In genomic region chr1:86968261-86968964, GRCm38 (mm10) we compare ENCODE assay signal across 9 mouse cellular contexts.
DNase-seq lines count a peak whose midpoint lies in the region; ATAC-seq and TF ChIP-seq lines count a peak whose summit lies in the region.
"Had no signal": no experiment of that assay in that cellular context is flagged by ENCODE, and none has a peak within 500 bp of the region (broad histone marks: within the 10 kb centered on the region; RNA-seq: fewer than 3 reads in every experiment).

No protein-coding gene starts in this region.

- H3K27ac ChIP-seq in limb, embryonic 14.5 days (replicated peaks; ENCODE audit: low read depth, low read length): no peak overlapping the region
- no peak overlapping the region for H3K27ac ChIP-seq in limb, embryonic 10.5 days
- no peak overlapping the region for H3K27ac ChIP-seq in midbrain, embryonic 15.5 days
- H3K27ac ChIP-seq: lung, embryonic 15.5 days had no signal

- TF ChIP-seq POLR2A in limb, embryonic 14.5 days (IDR thresholded peaks at IDR 0.05; ENCODE audit: borderline replicate concordance, extremely low read depth, insufficient read depth, insufficient read length): no peak

- intact Hi-C loops in heart, postnatal 10 days (cut with DNase I): loop anchor here (1.0 to 2.0 kb wide), 2 partner anchors 72 to 299 kb away; no protein-coding TSS in a partner anchor

- peaks cover 5% of the 10 kb centered on the region; the same call in 1 of the 2 replicates for H3K4me1 ChIP-seq in limb, embryonic 14.5 days (ENCODE audit: control insufficient read depth, insufficient read depth, low read length)
- H3K4me1 ChIP-seq in limb, embryonic 10.5 days: no peaks in the 10 kb centered on the region
- H3K4me1 ChIP-seq in midbrain, embryonic 15.5 days: 0 out of 2 replicates have a peak, but pooled peaks cover 2% of the 10 kb centered on the region
- H3K4me1 ChIP-seq: lung, embryonic 15.5 days had no signal

- 42% methylated on average over 6 of the region's 6 CpGs for WGBS in limb, embryonic 14.5 days
- WGBS in limb, embryonic 10.5 days: 61% methylated on average over 6 of the region's 6 CpGs
- WGBS in midbrain, embryonic 15.5 days: 59% methylated on average over 6 of the region's 6 CpGs

- no peak for ATAC-seq in limb, embryonic 14.5 days (ENCODE audit: low FRiP score, low read depth)
- ATAC-seq in activated CD4-positive, CD25-positive, alpha-beta regulatory T cell, adult 4 months: no peak
- ATAC-seq in midbrain, embryonic 15.5 days (replicated peaks): no peak

- H3K4me2 ChIP-seq in limb, embryonic 14.5 days (replicated peaks; ENCODE audit: low read depth, low read length, severe bottlenecking): no peak overlapping the region
- H3K4me2 ChIP-seq in midbrain, embryonic 15.5 days: no peak overlapping the region
- H3K4me2 ChIP-seq: lung, embryonic 15.5 days had no signal

- no peaks in the 10 kb centered on the region for H3K36me3 ChIP-seq in limb, embryonic 14.5 days (ENCODE audit: control insufficient read depth, insufficient read depth, low read length)
- H3K36me3 ChIP-seq in limb, embryonic 10.5 days: no peaks in the 10 kb centered on the region
- H3K36me3 ChIP-seq in midbrain, embryonic 15.5 days (replicated peaks): no peaks in the 10 kb centered on the region
- H3K36me3 ChIP-seq: lung, embryonic 15.5 days had no signal

- H3K9me3 ChIP-seq in limb, embryonic 14.5 days (ENCODE audit: control insufficient read depth, low read length): no peaks in the 10 kb centered on the region
- H3K9me3 ChIP-seq in limb, embryonic 10.5 days (replicated peaks): no peaks in the 10 kb centered on the region
- no peaks in the 10 kb centered on the region for H3K9me3 ChIP-seq in midbrain, embryonic 15.5 days
- H3K9me3 ChIP-seq: lung, embryonic 15.5 days had no signal

- no peak overlapping the region for H3K9ac ChIP-seq in limb, embryonic 14.5 days (ENCODE audit: low read depth, low read length, severe bottlenecking)
- H3K9ac ChIP-seq in midbrain, embryonic 15.5 days: no peak overlapping the region
- H3K9ac ChIP-seq: lung, embryonic 15.5 days had no signal

- no peaks in the 10 kb centered on the region for H3K27me3 ChIP-seq in limb, embryonic 14.5 days (ENCODE audit: control insufficient read depth, insufficient read depth, low read length)
- no peaks in the 10 kb centered on the region for H3K27me3 ChIP-seq in limb, embryonic 10.5 days (ENCODE audit: low read depth, poor library complexity, severe bottlenecking)
- H3K27me3 ChIP-seq in midbrain, embryonic 15.5 days (replicated peaks): no peaks in the 10 kb centered on the region
- H3K27me3 ChIP-seq: lung, embryonic 15.5 days had no signal

- DNase-seq in limb, embryonic 14.5 days (ENCODE audit: low spot score): peak; percentile 22
- no peak for DNase-seq in limb, embryonic 10.5 days (ENCODE audit: low spot score)
- DNase-seq in adrenal gland, postnatal 25 days: peak; percentile 47
- peak; percentile 46 to 54 for DNase-seq in heart, postnatal 10 days
- peak; percentile 64 for DNase-seq in lung, postnatal 36 days
- DNase-seq in cerebellum, postnatal 4 days (ENCODE audit: low spot score in 2 of 2): no peak

- no peak overlapping the region for H3K4me3 ChIP-seq in limb, embryonic 14.5 days (replicated peaks; ENCODE audit: low read length)
- H3K4me3 ChIP-seq in limb, embryonic 10.5 days: no peak overlapping the region
- no peak overlapping the region for H3K4me3 ChIP-seq in midbrain, embryonic 15.5 days
- H3K4me3 ChIP-seq: lung, embryonic 15.5 days had no signal

Comparison
In these comparisons a context has a peak if more than half of its experiments do, and no peak if none do; other contexts are left out.
1. DNase-seq: peak in limb, embryonic 14.5 days (single experiment), adrenal gland, postnatal 25 days (single experiment), heart, postnatal 10 days (2 of 2) and lung, postnatal 36 days (single experiment); none in limb, embryonic 10.5 days (single experiment) and cerebellum, postnatal 4 days (0 of 2).